Mouse (Mus musculus) G1E (cell line): ENCODE measurements around the gene Lamc2.

Source experiments
- CTCF ChIP-seq: IDR thresholded peaks from 2 replicates; pipeline ENCODE4 v1.5.1; 2012; ENCODE audit warnings: low read depth, low read length, inconsistent platforms, mixed read lengths
- GATA1 ChIP-seq: IDR thresholded peaks from 2 replicates; pipeline ENCODE4 v1.6.1; 2012; ENCODE audit warnings: borderline replicate concordance, low read length, inconsistent platforms, mixed read lengths
- POLR2AphosphoS5 ChIP-seq: IDR thresholded peaks from 2 replicates; pipeline ENCODE4 v1.6.1; 2012; ENCODE audit warnings: low read depth, low read length, inconsistent platforms; ENCODE audit not compliant: insufficient replicate concordance
- TAL1 ChIP-seq: conservative IDR thresholded peaks from 2 replicates; pipeline ENCODE4 v1.6.1; 2012; ENCODE audit warnings: low read depth, low read length, inconsistent platforms, mixed read lengths

- no peak for TF ChIP-seq GATA1
- no peak for TF ChIP-seq TAL1
- TF ChIP-seq POLR2AphosphoS5: no peak
- no peak for TF ChIP-seq CTCF
These were observed 11.1 kb upstream of the Lamc2 start for GRCm38 (mm10) chr1:153197316-153197850.
